Mouse (Mus musculus) kidney, embryonic 14.5 days (tissue): ENCODE measurements around the gene 9230102O04Rik. TPM values are rescaled to one million over a fixed set of nuclear protein-coding genes. Genes with fewer than 3 reads are reported as not detected.

Experiments
- ATAC-seq: fragments of 200-750 bp; cut with Nextera tagmentation; 2 replicates; pipeline ENCODE4 v1.8.0; 2017; ENCODE audit warnings: moderate number of reproducible peaks, mild to moderate bottlenecking, moderate TSS enrichment, moderate library complexity; ENCODE audit not compliant: low FRiP score, low TSS enrichment
- H3K27ac ChIP-seq: fragments of 300-500 bp; sonication (generic); 2 replicates; pipeline ENCODE4 v1.5.1; 2014; ENCODE audit warnings: low read depth, mild to moderate bottlenecking, low read length, moderate library complexity, mixed read lengths
- H3K27me3 ChIP-seq: fragments of 300-500 bp; sonication (generic); 2 replicates; pipeline ENCODE4 v1.6.1; 2014; ENCODE audit warnings: mild to moderate bottlenecking, low read length; ENCODE audit not compliant: control insufficient read depth, insufficient read depth
- H3K36me3 ChIP-seq: fragments of 300-500 bp; sonication (generic); 2 replicates; pipeline ENCODE4 v1.6.1; 2014; ENCODE audit warnings: low read length, mixed read lengths; ENCODE audit not compliant: control insufficient read depth, insufficient read depth
- H3K4me1 ChIP-seq: fragments of 300-500 bp; sonication (generic); 2 replicates; pipeline ENCODE4 v1.6.1; 2014; ENCODE audit warnings: low read length, mixed read lengths; ENCODE audit not compliant: control insufficient read depth, insufficient read depth
- H3K4me2 ChIP-seq: fragments of 300-500 bp; sonication (generic); replicated peaks from 2 replicates; pipeline ENCODE4 v1.6.1; 2014; ENCODE audit warnings: low read depth, mild to moderate bottlenecking, low read length
- H3K4me3 ChIP-seq: fragments of 300-500 bp; sonication (generic); 2 replicates; pipeline ENCODE4 v1.5.1; 2014; ENCODE audit warnings: mild to moderate bottlenecking, low read length
- H3K9ac ChIP-seq: fragments of 300-500 bp; sonication (generic); 2 replicates; pipeline ENCODE4 v1.6.1; 2014; ENCODE audit warnings: low read depth, mild to moderate bottlenecking, low read length, moderate library complexity
- H3K9me3 ChIP-seq: fragments of 300-500 bp; sonication (generic); 2 replicates; pipeline ENCODE4 v1.6.1; 2016; ENCODE audit warnings: low read length; ENCODE audit not compliant: control insufficient read depth
- WGBS: fragments of 180-500 bp; shearing (Covaris S2); extraction: QIAGEN DNeasy Blood & Tissue Kit; methylation state at CpG from one replicate; pipeline ENCODE4 v1.1.7; 2014; 5-methylcytosine and 5-hydroxymethylcytosine counted together
- polyA plus RNA-seq: library from polyadenylated mRNA; unstranded; fragments of >200 nt; fragmentation: Nextera tagmentation; extraction: Ambion mirVana; gene quantifications from 2 replicates; pipeline ENCODE4 v1.2.1, GENCODE M21; 2014

Gene 9230102O04Rik
- polyA plus RNA-seq, 1 experiment from 2014 or later, result 5.0 TPM

- H3K9ac ChIP-seq, result no peak overlapping the region
- no peak overlapping the region for H3K4me3 ChIP-seq
- peaks cover 71% of the 10 kb centered on the region for H3K27me3 ChIP-seq
- H3K27ac ChIP-seq, result no peak overlapping the region
- H3K4me2 ChIP-seq, result no peak overlapping the region
- no peaks in the 10 kb centered on the region for H3K36me3 ChIP-seq
- no peaks in the 10 kb centered on the region for H3K9me3 ChIP-seq
- no peak for ATAC-seq
- WGBS, result 10% methylated on average over 8 of the region's 8 CpGs
- peaks cover 8% of the 10 kb centered on the region; the same call in 1 of the 2 replicates for H3K4me1 ChIP-seq
Measured at GRCm38 (mm10) chr2:9897846-9898245, 8.5 kb upstream of the 9230102O04Rik start.

GRCm38 (mm10) chr2:9896097-9896770, 6.9 kb upstream of the 9230102O04Rik start:
- no peaks in the 10 kb centered on the region for H3K9me3 ChIP-seq
- ATAC-seq, result peak; percentile 26; the same call in 1 of the 2 replicates
- H3K4me3 ChIP-seq, result peak overlapping the region; percentile 25; the same call in 1 of the 2 replicates
- H3K4me1 ChIP-seq, result peaks cover 8% of the 10 kb centered on the region; the same call in 1 of the 2 replicates
- peaks cover 77% of the 10 kb centered on the region for H3K27me3 ChIP-seq
- peak overlapping the region; percentile 36 for H3K4me2 ChIP-seq
- H3K9ac ChIP-seq, result no peak overlapping the region
- no peak overlapping the region for H3K27ac ChIP-seq
- WGBS, result 2% methylated on average over 22 of the region's 22 CpGs
- no peaks in the 10 kb centered on the region for H3K36me3 ChIP-seq

- WGBS, result 3% methylated on average over 19 of the region's 19 CpGs
- H3K4me2 ChIP-seq, result no peak overlapping the region
- no peak overlapping the region for H3K9ac ChIP-seq
- peaks cover 85% of the 10 kb centered on the region for H3K27me3 ChIP-seq
- H3K4me1 ChIP-seq, result peaks cover 8% of the 10 kb centered on the region; the same call in 1 of the 2 replicates
- no peak overlapping the region for H3K4me3 ChIP-seq
- no peaks in the 10 kb centered on the region for H3K9me3 ChIP-seq
- H3K36me3 ChIP-seq, result no peaks in the 10 kb centered on the region
- ATAC-seq, result no peak
- no peak overlapping the region for H3K27ac ChIP-seq
Measured at GRCm38 (mm10) chr2:9894836-9895593, 5.7 kb upstream of the 9230102O04Rik start.

GRCm38 (mm10) chr2:9893272-9893953, 4.1 kb upstream of the 9230102O04Rik start:
- H3K27me3 ChIP-seq, result peaks cover 86% of the 10 kb centered on the region
- H3K36me3 ChIP-seq, result no peaks in the 10 kb centered on the region
- 8% methylated on average over 6 of the region's 6 CpGs for WGBS
- H3K4me2 ChIP-seq, result no peak overlapping the region
- H3K4me3 ChIP-seq, result no peak overlapping the region
- H3K27ac ChIP-seq, result no peak overlapping the region
- peaks cover 13% of the 10 kb centered on the region; the same call in 1 of the 2 replicates for H3K4me1 ChIP-seq
- ATAC-seq, result no peak
- H3K9me3 ChIP-seq, result no peaks in the 10 kb centered on the region
- H3K9ac ChIP-seq, result no peak overlapping the region

- Histone ChIP-seq H3K4me2 (no peak overlapping the region), H3K9ac (no peak overlapping the region), H3K4me1 (peaks cover 13% of the 10 kb centered on the region; the same call in 1 of the 2 replicates), H3K4me3 (no peak overlapping the region), H3K9me3 (no peaks in the 10 kb centered on the region), H3K27me3 (peaks cover 84% of the 10 kb centered on the region), H3K27ac (no peak overlapping the region), H3K36me3 (no peaks in the 10 kb centered on the region)
- WGBS, result 2% methylated on average over 7 of the region's 7 CpGs
- ATAC-seq, result no peak
Measured at GRCm38 (mm10) chr2:9892541-9892940, 3.2 kb upstream of the 9230102O04Rik start.

GRCm38 (mm10) chr2:9890906-9891305, 1.6 kb upstream of the 9230102O04Rik start:
- Histone ChIP-seq H3K4me3 (no peak overlapping the region), H3K36me3 (no peaks in the 10 kb centered on the region), H3K27ac (no peak overlapping the region), H3K27me3 (peaks cover 84% of the 10 kb centered on the region), H3K9me3 (no peaks in the 10 kb centered on the region), H3K4me2 (no peak overlapping the region), H3K4me1 (peaks cover 5% of the 10 kb centered on the region; the same call in 1 of the 2 replicates), H3K9ac (no peak overlapping the region)
- 2% methylated on average over 5 of the region's 5 CpGs for WGBS
- no peak for ATAC-seq

- 4% methylated on average over 8 of the region's 8 CpGs for WGBS
- no peaks in the 10 kb centered on the region for H3K9me3 ChIP-seq
- peak overlapping the region; percentile 21; the same call in 1 of the 2 replicates for H3K4me2 ChIP-seq
- no peak overlapping the region for H3K9ac ChIP-seq
- H3K27me3 ChIP-seq, result peaks cover 84% of the 10 kb centered on the region
- H3K4me1 ChIP-seq, result peaks cover 5% of the 10 kb centered on the region; the same call in 1 of the 2 replicates
- peak overlapping the region; percentile 42 for H3K4me3 ChIP-seq
- H3K36me3 ChIP-seq, result no peaks in the 10 kb centered on the region
- no peak overlapping the region for H3K27ac ChIP-seq
- no peak for ATAC-seq
Measured at GRCm38 (mm10) chr2:9890251-9890650, 911 bp upstream of the 9230102O04Rik start.

GRCm38 (mm10) chr2:9889651-9890183, 377 bp upstream of the 9230102O04Rik start, which contains the start of gene Gata3:
Gene Gata3 (minus strand): TSS chr2:9890034.
- Histone ChIP-seq H3K27me3 (peaks cover 84% of the 10 kb centered on the region), H3K36me3 (no peaks in the 10 kb centered on the region), H3K4me1 (peaks cover 5% of the 10 kb centered on the region; the same call in 1 of the 2 replicates), H3K4me2 (peak within 1 kb of the TSS; percentile 21), H3K27ac (peak within 1 kb of the TSS; percentile 10; the same call in 1 of the 2 replicates), H3K9me3 (no peaks in the 10 kb centered on the region), H3K4me3 (peak within 1 kb of the TSS; percentile 42), H3K9ac (peak within 1 kb of the TSS; percentile 35; the same call in 1 of the 2 replicates)
- WGBS, result under 1% methylated on average over 23 of the region's 23 CpGs
- no peak for ATAC-seq
